In genomic region chr11:116493191-116493590, GRCm38 (mm10) we compare ENCODE assay signal across 17 mouse cellular contexts. TPM values are rescaled to one million over a fixed set of nuclear protein-coding genes. Genes with fewer than 3 reads are reported as not detected.
DNase-seq lines count a peak whose midpoint lies in the region; ATAC-seq and TF ChIP-seq lines count a peak whose summit lies in the region.
"Had no signal": no experiment of that assay in that cellular context is flagged by ENCODE, and none has a peak within 500 bp of the region (broad histone marks: within the 10 kb centered on the region; RNA-seq: fewer than 3 reads in every experiment).

No protein-coding gene starts in this region.

- no peaks in the 10 kb centered on the region for H3K27me3 ChIP-seq in testis, adult 2 months (ENCODE audit: control insufficient read depth, insufficient read depth, low read length)
- no peaks in the 10 kb centered on the region for H3K27me3 ChIP-seq in stomach, embryonic 15.5 days (replicated peaks)
- no peaks in the 10 kb centered on the region for H3K27me3 ChIP-seq in forebrain, embryonic 16.5 days (replicated peaks; ENCODE audit: control insufficient read depth, insufficient read depth, low read length)
- H3K27me3 ChIP-seq: forebrain, embryonic 13.5 days had no signal

- no peak for ATAC-seq in stomach, embryonic 15.5 days (ENCODE audit: insufficient read depth, low FRiP score, low read depth)
- ATAC-seq in forebrain, embryonic 16.5 days, result no peak
- ATAC-seq: CD4-positive, CD25-positive, alpha-beta regulatory T cell, adult 4 months; forebrain, embryonic 13.5 days had no signal

- no peak for TF ChIP-seq CTCF in gastrocnemius, adult 2 months (IDR thresholded peaks at IDR 0.05)
- TF ChIP-seq CTCF in testis, adult 2 months (IDR thresholded peaks at IDR 0.05; ENCODE audit: control insufficient read depth, insufficient read depth, insufficient replicate concordance, low read depth, low read length), result no peak

- 57% methylated on average over 5 of the region's 5 CpGs for WGBS in stomach, embryonic 15.5 days
- WGBS in forebrain, embryonic 16.5 days, result 92% methylated on average over 5 of the region's 5 CpGs

- no peaks in the 10 kb centered on the region for H3K9me3 ChIP-seq in stomach, embryonic 15.5 days
- no peaks in the 10 kb centered on the region for H3K9me3 ChIP-seq in forebrain, embryonic 16.5 days (ENCODE audit: control insufficient read depth, low read length)
- H3K9me3 ChIP-seq: forebrain, embryonic 13.5 days had no signal

- no peak overlapping the region for H3K4me3 ChIP-seq in gastrocnemius, adult 2 months
- H3K4me3 ChIP-seq in testis, adult 2 months (ENCODE audit: control insufficient read depth, low read depth, low read length), result no peak overlapping the region; the same call in 1 of the 2 replicates
- H3K4me3 ChIP-seq in stomach, embryonic 15.5 days (replicated peaks), result no peak overlapping the region
- H3K4me3 ChIP-seq in forebrain, embryonic 16.5 days (replicated peaks; ENCODE audit: low read length), result no peak overlapping the region
- H3K4me3 ChIP-seq: forebrain, embryonic 13.5 days; hindbrain, embryonic 10.5 days had no signal

- DNase-seq in gastrocnemius, adult 2 months, result no peak
- DNase-seq in gastrocnemius, postnatal 10 days, result no peak
- DNase-seq in testis, postnatal 10 days (ENCODE audit: low spot score), result no peak
- no peak for DNase-seq in adrenal gland, postnatal 10 days
- DNase-seq: cerebellum, adult 11-12 months; cerebellum, adult 9-11 months had no signal

- peaks cover 14% of the 10 kb centered on the region for H3K4me1 ChIP-seq in testis, adult 2 months (ENCODE audit: control insufficient read depth, insufficient read depth, low read length)
- peaks cover 26% of the 10 kb centered on the region for H3K4me1 ChIP-seq in stomach, embryonic 15.5 days
- H3K4me1 ChIP-seq in forebrain, embryonic 16.5 days (replicated peaks; ENCODE audit: control insufficient read depth, insufficient read depth, low read length), result peaks cover 16% of the 10 kb centered on the region

- peak overlapping the region; percentile 28; the same call in 1 of the 2 replicates for H3K27ac ChIP-seq in gastrocnemius, adult 2 months
- peak overlapping the region; percentile 79 for H3K27ac ChIP-seq in testis, adult 2 months (ENCODE audit: control insufficient read depth, insufficient read depth, low read depth, low read length)
- H3K27ac ChIP-seq in stomach, embryonic 15.5 days, result peak overlapping the region; percentile 93; the same call in 1 of the 2 replicates
- H3K27ac ChIP-seq in forebrain, embryonic 16.5 days (ENCODE audit: low read length), result no peak overlapping the region
- H3K27ac ChIP-seq: forebrain, embryonic 13.5 days; hindbrain, embryonic 14.5 days had no signal

- intact Hi-C loops in gastrocnemius, adult 2 months (cut with DNase I), result no loop called here

- peak overlapping the region; percentile 19; the same call in 1 of the 2 replicates for H3K4me2 ChIP-seq in stomach, embryonic 15.5 days
- no peak overlapping the region for H3K4me2 ChIP-seq in forebrain, embryonic 16.5 days (ENCODE audit: low read length)
- H3K4me2 ChIP-seq: forebrain, embryonic 13.5 days; heart, embryonic 11.5 days; hindbrain, embryonic 14.5 days had no signal

- no peak for TF ChIP-seq POLR2A in testis, adult 2 months (IDR thresholded peaks at IDR 0.05; ENCODE audit: control insufficient read depth, low read depth, low read length)

- no peaks in the 10 kb centered on the region for H3K36me3 ChIP-seq in testis, adult 2 months (ENCODE audit: control insufficient read depth, insufficient read depth, low read length)
- no peaks in the 10 kb centered on the region for H3K36me3 ChIP-seq in stomach, embryonic 15.5 days
- H3K36me3 ChIP-seq in forebrain, embryonic 16.5 days (ENCODE audit: control insufficient read depth, insufficient read depth), result no peaks in the 10 kb centered on the region

- no peak overlapping the region for H3K9ac ChIP-seq in stomach, embryonic 15.5 days
- H3K9ac ChIP-seq in forebrain, embryonic 16.5 days (replicated peaks; ENCODE audit: low read depth, low read length), result no peak overlapping the region
- H3K9ac ChIP-seq: forebrain, embryonic 13.5 days; hindbrain, embryonic 14.5 days had no signal

RNA-seq across cellular contexts. Expression of gene Prpsap1, which starts 0.8 kb away (rescaled TPM):
- 10 to 100 TPM; 14.2 to 15.1 TPM for total RNA-seq in gastrocnemius, adult 2 months (2021)
- 10 to 100 TPM; 34.8 to 35.4 TPM for total RNA-seq in gastrocnemius, postnatal 10 days (2021)
- 58.2 and 59.0 TPM in 2 replicates for polyA plus RNA-seq in testis, adult 2 months (2012; rRNA removed)
- polyA plus RNA-seq in stomach, embryonic 15.5 days (2015; fragmentation: Nextera tagmentation; extraction: Ambion mirVana), result 196 and 218 TPM in 2 replicates
- 10 to 100 TPM; 68.0 to 80.1 TPM for total RNA-seq in adrenal gland, postnatal 10 days (2021)
- 200 and 201 TPM in 2 replicates for polyA plus RNA-seq in forebrain, embryonic 16.5 days (2015; fragmentation: Nextera tagmentation; extraction: Ambion mirVana)

RNA-seq across cellular contexts. Expression of gene Qrich2, which starts 27.1 kb away (rescaled TPM):
- total RNA-seq in gastrocnemius, adult 2 months (2021), result under 1 TPM in 1 of 2 experiments, not detected in 1; 0.06 TPM
- not detected for total RNA-seq in gastrocnemius, postnatal 10 days (2021)
- polyA plus RNA-seq in testis, adult 2 months (2012; rRNA removed), result 469 and 538 TPM in 2 replicates
- polyA plus RNA-seq in stomach, embryonic 15.5 days (2015; fragmentation: Nextera tagmentation; extraction: Ambion mirVana), result 0.46 and 0.50 TPM in 2 replicates
- not detected for total RNA-seq in adrenal gland, postnatal 10 days (2021)
- 0.09 TPM in 1 of 2 replicates, not detected in the other for polyA plus RNA-seq in forebrain, embryonic 16.5 days (2015; fragmentation: Nextera tagmentation; extraction: Ambion mirVana)
- total RNA-seq: adrenal gland, postnatal 14 days; gastrocnemius, adult 8-10 months; heart, postnatal 25 days had no signal
- polyA plus RNA-seq: CD4-positive, CD25-positive, alpha-beta regulatory T cell, adult 4 months; forebrain, embryonic 13.5 days; hindbrain, embryonic 14.5 days had no signal

RNA-seq across cellular contexts. Expression of gene Sphk1, which starts 37.5 kb away (rescaled TPM):
- total RNA-seq in gastrocnemius, adult 2 months (2021), result 1 to 10 TPM in 1 of 2 experiments, under 1 TPM in 1; 0.36 to 1.7 TPM
- 1 to 10 TPM; 3.7 to 4.0 TPM for total RNA-seq in gastrocnemius, postnatal 10 days (2021)
- polyA plus RNA-seq in testis, adult 2 months (2012; rRNA removed), result 3.3 and 4.2 TPM in 2 replicates
- 15.3 and 20.7 TPM in 2 replicates for polyA plus RNA-seq in stomach, embryonic 15.5 days (2015; fragmentation: Nextera tagmentation; extraction: Ambion mirVana)
- total RNA-seq in adrenal gland, postnatal 10 days (2021), result 1 to 10 TPM; 3.0 to 5.1 TPM
- polyA plus RNA-seq in forebrain, embryonic 16.5 days (2015; fragmentation: Nextera tagmentation; extraction: Ambion mirVana), result 2.9 and 3.3 TPM in 2 replicates

RNA-seq across cellular contexts. Expression of gene Ubald2, which starts 59.3 kb away (rescaled TPM):
- total RNA-seq in gastrocnemius, adult 2 months (2021), result 10 to 100 TPM; 38.7 to 50.9 TPM
- 10 to 100 TPM; 48.1 to 54.4 TPM for total RNA-seq in gastrocnemius, postnatal 10 days (2021)
- 76.4 and 88.4 TPM in 2 replicates for polyA plus RNA-seq in testis, adult 2 months (2012; rRNA removed)
- 37.7 and 37.9 TPM in 2 replicates for polyA plus RNA-seq in stomach, embryonic 15.5 days (2015; fragmentation: Nextera tagmentation; extraction: Ambion mirVana)
- total RNA-seq in adrenal gland, postnatal 10 days (2021), result 10 to 100 TPM; 47.9 to 51.1 TPM
- polyA plus RNA-seq in forebrain, embryonic 16.5 days (2015; fragmentation: Nextera tagmentation; extraction: Ambion mirVana), result 45.1 and 53.4 TPM in 2 replicates
